Mouse (Mus musculus) neural tube, embryonic 12.5 days (tissue): Measurements from ENCODE around the gene Baiap2l2. TPM values are rescaled to one million over a fixed set of nuclear protein-coding genes. Genes with fewer than 3 reads are reported as not detected.

ENCODE experiments used
- ATAC-seq: fragments of 200-750 bp; cut with Nextera tagmentation; 2 replicates; pipeline ENCODE4 v1.8.0; 2017; ENCODE audit warnings: low read depth, mild to moderate bottlenecking, moderate TSS enrichment, moderate library complexity; ENCODE audit not compliant: low FRiP score
- H3K27ac ChIP-seq: fragments of 300-500 bp; sonication (generic); 2 replicates; pipeline ENCODE4 v1.5.1; 2016
- H3K27me3 ChIP-seq: fragments of 300-500 bp; sonication (generic); replicated peaks from 2 replicates; pipeline ENCODE4 v1.6.1; 2016; ENCODE audit warnings: mild to moderate bottlenecking
- H3K36me3 ChIP-seq: fragments of 300-500 bp; sonication (generic); 2 replicates; pipeline ENCODE4 v1.6.1; 2016; ENCODE audit warnings: mild to moderate bottlenecking
- H3K4me1 ChIP-seq: fragments of 300-500 bp; sonication (generic); 2 replicates; pipeline ENCODE4 v1.6.1; 2016
- H3K4me2 ChIP-seq: fragments of 300-500 bp; sonication (generic); replicated peaks from 2 replicates; pipeline ENCODE4 v1.6.1; 2016; ENCODE audit warnings: mild to moderate bottlenecking
- H3K4me3 ChIP-seq: fragments of 300-500 bp; sonication (generic); 2 replicates; pipeline ENCODE4 v1.5.1; 2016
- H3K9ac ChIP-seq: fragments of 300-500 bp; sonication (generic); 2 replicates; pipeline ENCODE4 v1.6.1; 2016; ENCODE audit warnings: mild to moderate bottlenecking
- H3K9me3 ChIP-seq: fragments of 300-500 bp; sonication (generic); 2 replicates; pipeline ENCODE4 v1.6.1; 2016; ENCODE audit warnings: mild to moderate bottlenecking
- WGBS: fragments of 180-500 bp; shearing (Covaris S2); methylation state at CpG from one replicate; pipeline ENCODE4 v1.1.7; 2016; 5-methylcytosine and 5-hydroxymethylcytosine counted together
- polyA plus RNA-seq: library from polyadenylated mRNA; unstranded; fragments of >200 nt; fragmentation: Nextera tagmentation; extraction: Ambion mirVana; gene quantifications from 2 replicates; pipeline ENCODE4 v1.2.1, GENCODE M21; 2016

Baiap2l2 gene
- polyA plus RNA-seq = 2.6 and 2.7 TPM in 2 replicates

GRCm38 (mm10) chr15:79285399-79285798, at the start of gene Baiap2l2:
Gene Baiap2l2, minus strand, starts transcription at chr15:79285537.
- Histone ChIP-seq H3K36me3 (peaks cover 21% of the 10 kb centered on the region; the same call in 1 of the 2 replicates), H3K9ac (no peak within 1 kb of the TSS), H3K27me3 (no peaks in the 10 kb centered on the region), H3K4me2 (no peak within 1 kb of the TSS), H3K9me3 (no peaks in the 10 kb centered on the region), H3K4me1 (no peaks in the 10 kb centered on the region), H3K4me3 (no peak within 1 kb of the TSS), H3K27ac (no peak within 1 kb of the TSS)
- ATAC-seq = no peak
- 76% methylated on average over 10 of the region's 10 CpGs for whole genome bisulfite sequencing

- no peak overlapping the region for H3K27ac ChIP-seq
- no peaks in the 10 kb centered on the region for H3K9me3 ChIP-seq
- H3K9ac ChIP-seq = no peak overlapping the region
- H3K4me1 ChIP-seq = no peaks in the 10 kb centered on the region
- WGBS = 81% methylated on average over 4 of the region's 4 CpGs
- ATAC-seq = no peak
- H3K4me3 ChIP-seq = no peak overlapping the region
- no peaks in the 10 kb centered on the region for H3K27me3 ChIP-seq
- no peaks in the 10 kb centered on the region for H3K36me3 ChIP-seq
- H3K4me2 ChIP-seq = no peak overlapping the region
Measured at GRCm38 (mm10) chr15:79333409-79333808, 48.1 kb upstream of the Baiap2l2 start.

DNA sequence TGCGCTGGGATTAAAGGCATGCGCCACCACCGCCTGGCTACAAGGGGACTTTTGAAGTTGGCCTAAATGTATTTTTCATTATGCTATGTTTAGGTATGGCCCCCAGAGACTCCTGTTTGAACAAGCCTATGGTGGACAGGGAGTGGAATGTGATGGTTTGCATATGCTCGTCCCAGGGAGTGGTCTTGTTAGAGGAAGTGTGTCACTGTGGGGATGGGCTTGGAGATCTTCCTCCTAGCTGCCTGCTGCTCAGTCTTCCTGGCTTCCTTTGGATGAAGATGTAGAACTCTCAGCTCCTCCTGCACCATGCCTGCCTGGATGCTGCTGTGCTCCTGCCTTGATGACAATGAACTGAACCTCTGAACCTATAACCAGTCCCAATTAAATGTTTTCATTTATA, 45.2 kb upstream of the Baiap2l2 start:
- no peak overlapping the region for H3K4me3 ChIP-seq
- no peaks in the 10 kb centered on the region for H3K36me3 ChIP-seq
- H3K27me3 ChIP-seq = no peaks in the 10 kb centered on the region
- H3K9me3 ChIP-seq = no peaks in the 10 kb centered on the region
- H3K4me2 ChIP-seq = no peak overlapping the region
- no peak overlapping the region for H3K9ac ChIP-seq
- no peak overlapping the region for H3K27ac ChIP-seq
- ATAC-seq = no peak
- peaks cover 13% of the 10 kb centered on the region for H3K4me1 ChIP-seq
- 70% methylated on average over 4 of the region's 4 CpGs for WGBS

- no peak overlapping the region for H3K4me2 ChIP-seq
- H3K9ac ChIP-seq = no peak overlapping the region
- H3K4me3 ChIP-seq = no peak overlapping the region
- ATAC-seq = no peak
- 91% methylated on average over 6 of the region's 6 CpGs for WGBS
- H3K4me1 ChIP-seq = peaks cover 19% of the 10 kb centered on the region
- H3K27me3 ChIP-seq = no peaks in the 10 kb centered on the region
- no peak overlapping the region for H3K27ac ChIP-seq
- H3K36me3 ChIP-seq = no peaks in the 10 kb centered on the region
- no peaks in the 10 kb centered on the region for H3K9me3 ChIP-seq
Measured at GRCm38 (mm10) chr15:79329979-79330363, 44.6 kb upstream of the Baiap2l2 start.

GRCm38 (mm10) chr15:79329346-79329978, 44.1 kb upstream of the Baiap2l2 start:
- no peak overlapping the region for H3K9ac ChIP-seq
- no peak for ATAC-seq
- H3K27me3 ChIP-seq = no peaks in the 10 kb centered on the region
- no peaks in the 10 kb centered on the region for H3K9me3 ChIP-seq
- no peak overlapping the region for H3K27ac ChIP-seq
- no peak overlapping the region for H3K4me2 ChIP-seq
- no peaks in the 10 kb centered on the region for H3K36me3 ChIP-seq
- no peak overlapping the region for H3K4me3 ChIP-seq
- peaks cover 19% of the 10 kb centered on the region for H3K4me1 ChIP-seq
- WGBS = 97% methylated on average over 6 of the region's 6 CpGs

GRCm38 (mm10) chr15:79328939-79329275, 43.6 kb upstream of the Baiap2l2 start:
- no peak overlapping the region for H3K4me3 ChIP-seq
- H3K9ac ChIP-seq = no peak overlapping the region
- ATAC-seq = no peak
- no peaks in the 10 kb centered on the region for H3K36me3 ChIP-seq
- H3K27me3 ChIP-seq = no peaks in the 10 kb centered on the region
- 97% methylated on average over 4 of the region's 4 CpGs for WGBS
- no peaks in the 10 kb centered on the region for H3K9me3 ChIP-seq
- H3K4me2 ChIP-seq = no peak overlapping the region
- H3K4me1 ChIP-seq = peaks cover 19% of the 10 kb centered on the region
- no peak overlapping the region for H3K27ac ChIP-seq

DNA sequence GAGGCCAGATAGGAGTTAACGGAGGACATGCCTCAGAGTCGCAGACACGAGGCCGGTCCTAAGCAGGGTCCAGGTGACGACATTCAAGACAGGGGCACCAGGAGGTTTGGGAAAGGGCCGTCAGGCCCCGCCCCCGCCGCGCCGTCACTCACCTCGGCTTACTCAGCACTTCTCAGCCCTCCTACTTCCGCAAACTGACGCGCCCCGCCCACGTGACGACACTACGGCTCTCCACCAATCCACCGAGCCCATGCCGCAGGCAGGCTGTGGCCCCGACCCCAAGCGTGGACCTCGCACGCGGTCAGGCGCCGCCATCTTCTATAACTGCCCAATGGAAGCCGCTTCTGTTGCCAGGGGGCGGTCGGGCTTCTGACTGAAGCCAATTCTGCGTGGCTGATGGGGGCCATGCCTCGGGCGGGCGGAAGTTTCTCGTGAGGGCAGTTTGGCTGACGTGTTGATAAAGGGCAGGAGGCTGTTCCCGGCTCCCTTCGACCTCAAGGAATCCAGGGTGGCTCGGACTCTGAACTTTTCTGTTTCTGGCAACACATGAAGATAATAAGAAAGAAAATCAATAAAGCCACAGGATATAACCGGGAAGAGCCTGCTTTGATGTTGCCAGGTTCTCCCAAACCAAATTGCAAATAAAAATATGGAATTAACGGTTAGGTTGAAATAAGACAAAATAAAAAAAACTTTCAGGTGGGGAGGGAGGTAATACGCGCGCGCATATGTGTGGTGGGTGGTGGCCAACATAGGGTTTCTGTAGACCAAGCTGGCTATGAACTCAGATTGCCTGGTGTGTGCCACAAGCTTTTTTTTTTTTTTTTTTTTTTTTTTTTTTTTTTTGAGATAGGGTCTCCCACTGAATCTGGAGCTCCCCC, 43.0 kb upstream of the Baiap2l2 start, which contains the start of gene Pla2g6:
TSS of gene Pla2g6 (minus strand) at position 333 of the 881 bp plus-strand sequence.
- Histone ChIP-seq H3K9me3 (no peaks in the 10 kb centered on the region), H3K36me3 (no peaks in the 10 kb centered on the region), H3K9ac (peak within 1 kb of the TSS; percentile 72), H3K4me3 (peak within 1 kb of the TSS; percentile 56), H3K4me2 (peak within 1 kb of the TSS; percentile 82), H3K27me3 (no peaks in the 10 kb centered on the region), H3K27ac (peak within 1 kb of the TSS; percentile 80), H3K4me1 (peaks cover 19% of the 10 kb centered on the region)
- peak; percentile 95 for ATAC-seq
- WGBS = 6% methylated on average over 46 of the region's 46 CpGs

DNA sequence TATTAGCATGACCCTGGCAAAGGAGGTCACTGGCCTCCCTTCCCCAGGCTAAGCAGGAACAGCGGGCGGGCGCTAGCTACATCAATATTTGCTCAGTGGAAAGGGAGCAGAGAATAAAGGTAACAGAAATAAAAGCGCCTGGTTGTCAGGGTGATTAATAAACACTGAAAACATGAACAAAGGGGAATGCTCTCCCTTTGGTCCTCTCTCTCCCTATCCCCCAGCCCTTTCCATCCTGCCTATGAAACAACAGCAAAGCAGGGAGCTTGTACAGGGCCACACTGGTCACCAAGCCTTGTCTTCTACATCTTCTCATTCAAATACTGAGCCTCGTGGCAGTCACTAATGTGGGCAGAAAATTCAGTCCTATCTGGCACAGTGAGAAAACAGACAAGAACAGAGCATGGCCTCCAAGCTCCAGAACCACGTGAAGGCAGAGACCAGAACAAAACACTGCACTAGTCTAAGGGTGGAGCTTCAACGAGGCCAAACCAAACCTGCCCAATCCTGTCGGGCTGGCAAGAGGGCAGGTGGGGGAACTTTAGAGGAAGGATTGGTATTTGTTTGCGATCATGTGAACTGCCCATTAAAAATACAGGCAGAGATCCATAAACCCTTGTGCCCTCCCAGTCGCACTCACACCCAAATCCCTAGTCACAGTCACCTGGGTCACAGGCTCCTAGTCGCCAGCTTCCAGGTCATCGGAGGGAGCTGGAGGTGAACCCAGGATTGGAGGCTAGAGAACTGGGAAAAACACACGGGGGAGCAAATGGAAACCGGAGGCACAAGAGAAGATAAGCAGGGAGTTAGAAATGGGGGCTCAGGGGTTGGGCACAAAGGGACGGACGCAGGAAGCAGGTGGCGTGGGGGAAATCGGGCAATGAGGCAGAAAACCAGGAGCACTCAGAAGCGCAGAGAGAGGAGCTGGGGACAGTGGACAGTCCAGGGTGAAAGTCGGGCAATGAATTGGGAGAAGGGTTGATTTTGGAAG, 41.9 kb upstream of the Baiap2l2 start:
- H3K27ac ChIP-seq = peak overlapping the region; percentile 80
- H3K9me3 ChIP-seq = no peaks in the 10 kb centered on the region
- no peaks in the 10 kb centered on the region for H3K27me3 ChIP-seq
- H3K9ac ChIP-seq = peak overlapping the region; percentile 72
- peak; percentile 49 for ATAC-seq
- WGBS = 8% methylated on average over 20 of the region's 20 CpGs
- peaks cover 19% of the 10 kb centered on the region for H3K4me1 ChIP-seq
- H3K4me2 ChIP-seq = peak overlapping the region; percentile 82
- H3K4me3 ChIP-seq = peak overlapping the region; percentile 56
- H3K36me3 ChIP-seq = no peaks in the 10 kb centered on the region

GRCm38 (mm10) chr15:79326264-79326663, 40.9 kb upstream of the Baiap2l2 start:
- H3K4me1 ChIP-seq = peaks cover 19% of the 10 kb centered on the region
- H3K4me3 ChIP-seq = no peak overlapping the region
- 74% methylated on average over 4 of the region's 4 CpGs for WGBS
- 0 out of 2 replicates have a peak overlapping the region, but pooled peaks have one; percentile 6 for H3K9ac ChIP-seq
- H3K4me2 ChIP-seq = peak overlapping the region; percentile 82; the same call in 1 of the 2 replicates
- H3K9me3 ChIP-seq = no peaks in the 10 kb centered on the region
- H3K36me3 ChIP-seq = no peaks in the 10 kb centered on the region
- peak overlapping the region; percentile 37 for H3K27ac ChIP-seq
- no peak for ATAC-seq
- H3K27me3 ChIP-seq = no peaks in the 10 kb centered on the region

DNA sequence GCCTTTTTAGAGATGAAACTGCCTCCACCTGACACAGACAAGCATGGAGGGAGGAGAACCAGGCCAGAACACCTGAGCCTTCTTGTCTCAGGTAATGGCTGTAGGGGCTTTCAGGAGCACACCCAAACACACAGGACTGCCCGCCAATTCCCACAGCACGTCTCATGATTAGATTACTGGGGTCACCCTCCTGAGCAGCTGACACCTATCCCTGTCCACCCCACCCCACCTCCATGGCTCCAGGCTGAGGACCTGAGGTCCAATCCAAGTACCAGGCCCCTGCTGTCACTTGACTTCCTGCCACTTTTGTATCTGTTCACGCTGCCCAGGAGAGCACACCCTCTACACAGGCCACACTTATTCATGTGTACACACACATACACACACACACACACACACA, 40.4 kb upstream of the Baiap2l2 start:
- no peaks in the 10 kb centered on the region for H3K27me3 ChIP-seq
- WGBS = 87% methylated on average over 3 of the region's 3 CpGs
- ATAC-seq = no peak
- 0 out of 2 replicates have a peak overlapping the region, but pooled peaks have one; percentile 6 for H3K9ac ChIP-seq
- peaks cover 19% of the 10 kb centered on the region for H3K4me1 ChIP-seq
- no peak overlapping the region for H3K4me3 ChIP-seq
- H3K4me2 ChIP-seq = peak overlapping the region; percentile 82; the same call in 1 of the 2 replicates
- no peaks in the 10 kb centered on the region for H3K9me3 ChIP-seq
- no peaks in the 10 kb centered on the region for H3K36me3 ChIP-seq
- H3K27ac ChIP-seq = no peak overlapping the region

DNA sequence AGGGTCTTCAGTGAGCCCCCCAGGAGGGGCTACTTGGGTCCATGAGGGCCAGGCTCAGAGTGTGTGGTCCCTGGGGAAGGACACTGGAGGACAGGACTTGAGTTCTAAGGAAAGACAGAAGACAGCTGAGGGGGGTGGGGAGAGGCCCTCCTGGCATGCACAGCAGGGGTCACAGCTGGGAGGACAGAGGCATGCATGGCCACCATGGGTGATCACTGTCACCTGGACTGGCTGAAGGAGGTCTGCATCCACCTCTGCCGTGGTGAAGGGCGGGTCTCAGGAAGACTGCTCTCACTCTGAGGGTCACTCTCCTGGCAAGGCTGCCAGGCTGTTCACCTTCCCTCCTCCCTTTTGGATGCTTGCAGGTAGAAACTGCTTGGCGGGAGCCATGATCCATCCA, 39.0 kb upstream of the Baiap2l2 start:
- no peak overlapping the region for H3K4me3 ChIP-seq
- no peak overlapping the region for H3K27ac ChIP-seq
- WGBS = 84% methylated on average over 3 of the region's 3 CpGs
- peaks cover 19% of the 10 kb centered on the region for H3K4me1 ChIP-seq
- no peaks in the 10 kb centered on the region for H3K36me3 ChIP-seq
- H3K9ac ChIP-seq = no peak overlapping the region
- H3K27me3 ChIP-seq = no peaks in the 10 kb centered on the region
- H3K9me3 ChIP-seq = no peaks in the 10 kb centered on the region
- no peak for ATAC-seq
- no peak overlapping the region for H3K4me2 ChIP-seq
